Mouse (Mus musculus): Measurements from ENCODE around the gene Abcc1. TPM values are rescaled to one million over a fixed set of nuclear protein-coding genes. Genes with fewer than 3 reads are reported as not detected.

The Abcc1 gene
- total RNA-seq (2021) = 10 to 100 TPM; 18.1 to 19.2 TPM

DNA sequence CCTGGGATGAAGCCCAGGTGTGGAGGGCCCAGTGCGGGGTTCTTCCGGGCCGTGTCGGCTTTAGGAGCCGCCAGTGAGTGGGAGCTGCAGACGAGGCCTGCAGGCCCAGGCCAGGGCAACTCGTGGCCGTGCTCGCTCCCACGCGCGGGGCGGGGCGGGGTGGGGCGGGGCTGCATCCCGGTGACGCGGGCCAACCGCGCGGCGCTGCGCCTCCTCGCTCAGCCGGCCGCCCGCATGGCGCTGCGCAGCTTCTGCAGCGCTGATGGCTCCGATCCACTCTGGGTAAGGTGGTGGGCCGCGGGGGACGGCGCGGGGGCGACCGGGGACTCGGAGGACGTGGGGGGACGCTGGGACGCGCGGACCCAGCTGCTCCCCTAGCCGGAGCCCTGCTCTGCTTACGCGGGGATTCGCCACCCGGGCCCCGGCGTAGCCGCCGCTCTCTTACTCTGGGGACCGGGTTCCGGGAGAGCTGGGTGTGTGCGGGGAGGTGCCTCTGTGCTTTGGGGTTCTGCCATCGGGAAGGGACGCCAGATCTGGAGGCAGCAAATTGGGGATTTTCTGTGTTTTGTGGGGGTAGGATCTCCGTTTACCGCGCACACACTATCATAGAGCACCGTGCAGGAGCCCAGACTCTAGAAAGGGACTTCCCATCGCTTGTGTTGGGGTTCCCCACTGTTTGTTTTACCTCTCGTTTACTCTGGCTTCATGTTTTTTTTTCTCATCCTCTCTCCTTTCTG lies at the start of gene Abcc1:
Gene Abcc1, plus strand, starts transcription at position 197 of the 737 bp plus-strand sequence.
- intact Hi-C loops (cut with DNase I) = no loop called here
- peak; percentile 80 for DNase-seq

GRCm38 (mm10) chr16:14312914-14313313 lies 48.4 kb upstream of the Abcc1 start:
- no peak for DNase-seq
- intact Hi-C loops (cut with DNase I) = no loop called here

- intact Hi-C loops (cut with DNase I) = no loop called here
- DNase-seq = peak; percentile 99
Observed at GRCm38 (mm10) chr16:14316884-14317876, 44.2 kb upstream of the Abcc1 start, which contains the start of gene Fopnl. TSS of gene Fopnl (minus strand) at chr16:14317405.

DNA sequence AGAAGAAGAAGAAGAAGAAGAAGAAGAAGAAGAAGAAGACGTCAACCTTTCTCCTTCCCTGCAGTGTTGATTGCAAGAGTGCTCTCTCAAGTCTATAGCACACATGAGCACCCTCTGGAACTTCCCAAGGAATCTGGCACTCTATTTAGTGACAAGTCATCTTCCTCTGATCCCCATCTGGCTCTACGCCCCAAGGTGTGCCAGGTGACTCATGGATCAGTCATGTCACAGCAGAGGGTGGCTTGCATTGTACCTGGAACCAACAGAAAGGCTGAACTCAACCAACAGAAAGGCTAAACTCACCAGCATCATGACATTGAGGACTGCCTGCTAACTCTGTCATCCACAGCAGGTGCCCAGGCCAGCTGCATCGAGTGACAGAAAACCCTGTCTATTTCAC lies 41.7 kb upstream of the Abcc1 start:
- DNase-seq = no peak
- intact Hi-C loops (cut with DNase I) = no loop called here

DNA sequence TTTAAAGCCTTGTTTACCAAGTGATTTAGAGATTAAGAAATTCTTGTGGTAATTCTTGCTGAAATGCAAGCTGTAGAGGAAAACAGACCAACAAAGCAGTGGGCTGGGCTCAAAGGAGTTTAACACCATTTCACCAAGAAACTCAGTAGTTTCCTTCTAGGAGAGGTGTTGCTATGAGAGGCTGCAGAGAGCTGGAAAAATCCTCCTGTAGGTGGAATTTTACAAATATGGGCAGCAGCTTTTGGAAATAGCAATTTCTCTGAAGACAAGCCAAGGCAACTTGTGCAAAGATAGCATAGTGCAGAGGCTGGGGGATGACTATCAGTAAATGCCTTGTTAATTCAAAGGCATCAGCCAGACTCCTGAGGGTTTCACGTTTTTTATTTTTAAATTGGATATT lies 40.9 kb upstream of the Abcc1 start:
- DNase-seq = no peak
- intact Hi-C loops (cut with DNase I) = no loop called here

- intact Hi-C loops (cut with DNase I) = no loop called here
- no peak for DNase-seq
Observed at GRCm38 (mm10) chr16:14328156-14328555, 33.2 kb upstream of the Abcc1 start.

GRCm38 (mm10) chr16:14344967-14345366 lies 16.4 kb upstream of the Abcc1 start:
- intact Hi-C loops (cut with DNase I) = no loop called here
- no peak for DNase-seq

DNA sequence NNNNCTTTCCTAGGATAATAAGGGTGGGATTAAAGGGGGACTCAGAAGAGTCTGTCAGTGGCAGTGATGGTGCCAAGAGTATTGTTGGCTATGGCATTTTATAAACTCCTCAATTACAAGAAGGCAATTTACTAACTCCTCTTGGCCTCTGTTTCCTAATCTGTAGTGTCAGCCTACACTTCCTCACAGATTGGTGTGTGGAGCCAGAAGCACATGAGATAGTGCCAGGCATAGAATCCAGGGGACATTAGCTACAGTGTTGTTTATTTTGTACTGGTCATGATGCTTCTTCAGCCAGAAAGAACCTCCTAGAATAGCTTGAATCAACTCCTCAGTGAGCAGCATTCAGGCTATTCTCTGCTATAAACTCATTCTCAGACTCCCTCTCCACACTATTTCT lies 9.8 kb upstream of the Abcc1 start:
- DNase-seq = no peak
- intact Hi-C loops (cut with DNase I) = no loop called here

- DNase-seq = no peak
- intact Hi-C loops (cut with DNase I) = no loop called here
Observed at GRCm38 (mm10) chr16:14352234-14352633, 9.1 kb upstream of the Abcc1 start.

DNA sequence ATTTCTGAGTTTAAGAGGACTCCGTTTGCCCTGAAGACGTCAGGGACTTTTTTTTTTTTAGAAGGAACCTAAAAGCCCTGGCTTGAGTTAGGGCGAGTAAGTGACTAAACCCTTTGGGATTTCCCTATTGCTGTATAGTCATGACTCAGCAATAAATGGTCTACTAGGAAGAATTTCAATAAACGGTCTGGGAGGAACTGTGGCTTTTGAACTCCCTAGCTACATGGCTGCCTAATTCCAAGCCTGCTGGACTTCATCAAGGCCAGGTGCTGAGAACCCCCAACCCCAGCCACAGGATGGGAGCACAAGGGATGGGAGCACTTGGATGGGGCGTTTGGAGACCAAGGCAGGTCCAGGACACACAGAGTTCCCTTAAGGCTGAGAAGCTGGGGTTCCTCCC lies 8.7 kb upstream of the Abcc1 start:
- intact Hi-C loops (cut with DNase I) = no loop called here
- DNase-seq = no peak

DNA sequence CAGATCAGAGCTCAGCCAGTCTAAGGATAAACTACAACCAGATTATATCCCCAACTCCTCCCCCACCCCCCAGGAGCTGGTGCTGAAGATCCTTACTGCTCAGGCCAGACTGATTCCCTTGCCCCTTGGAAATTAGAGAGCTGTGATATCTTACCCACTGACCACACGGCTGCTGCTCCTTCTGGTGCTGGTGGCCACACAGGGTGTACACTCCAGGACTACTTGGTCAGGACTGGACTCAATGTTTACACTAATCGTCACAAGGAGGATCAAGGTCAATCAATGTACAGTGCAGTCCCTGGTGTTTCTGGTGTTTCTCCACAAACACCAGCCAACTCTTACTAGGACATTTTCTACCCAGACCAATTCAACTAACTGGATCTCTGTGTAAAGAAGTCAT lies 3.5 kb upstream of the Abcc1 start:
- intact Hi-C loops (cut with DNase I) = no loop called here
- no peak for DNase-seq

DNA sequence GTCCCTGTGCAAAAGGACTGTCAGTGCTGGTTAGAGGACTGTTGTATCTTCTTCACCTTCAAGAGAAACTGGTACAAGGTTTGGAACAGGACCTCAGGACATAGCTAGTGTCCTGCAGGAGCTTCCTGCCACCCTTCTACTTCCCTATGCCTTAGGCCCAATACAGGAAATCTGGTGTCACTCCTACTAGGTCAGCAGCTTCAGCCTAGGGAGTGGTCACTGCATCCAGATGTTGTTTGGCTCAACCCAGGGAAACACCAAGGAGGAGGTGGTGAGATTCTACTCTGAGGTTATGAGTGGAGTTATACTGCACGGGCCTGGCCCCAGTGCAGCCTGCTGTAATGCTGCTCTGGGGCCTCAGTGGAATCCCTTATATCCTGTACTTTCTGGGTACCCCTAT lies 2.8 kb upstream of the Abcc1 start:
- intact Hi-C loops (cut with DNase I) = no loop called here
- DNase-seq = no peak

- intact Hi-C loops (cut with DNase I) = no loop called here
- DNase-seq = no peak
Observed at GRCm38 (mm10) chr16:14360931-14361330, 427 bp upstream of the Abcc1 start.

DNA sequence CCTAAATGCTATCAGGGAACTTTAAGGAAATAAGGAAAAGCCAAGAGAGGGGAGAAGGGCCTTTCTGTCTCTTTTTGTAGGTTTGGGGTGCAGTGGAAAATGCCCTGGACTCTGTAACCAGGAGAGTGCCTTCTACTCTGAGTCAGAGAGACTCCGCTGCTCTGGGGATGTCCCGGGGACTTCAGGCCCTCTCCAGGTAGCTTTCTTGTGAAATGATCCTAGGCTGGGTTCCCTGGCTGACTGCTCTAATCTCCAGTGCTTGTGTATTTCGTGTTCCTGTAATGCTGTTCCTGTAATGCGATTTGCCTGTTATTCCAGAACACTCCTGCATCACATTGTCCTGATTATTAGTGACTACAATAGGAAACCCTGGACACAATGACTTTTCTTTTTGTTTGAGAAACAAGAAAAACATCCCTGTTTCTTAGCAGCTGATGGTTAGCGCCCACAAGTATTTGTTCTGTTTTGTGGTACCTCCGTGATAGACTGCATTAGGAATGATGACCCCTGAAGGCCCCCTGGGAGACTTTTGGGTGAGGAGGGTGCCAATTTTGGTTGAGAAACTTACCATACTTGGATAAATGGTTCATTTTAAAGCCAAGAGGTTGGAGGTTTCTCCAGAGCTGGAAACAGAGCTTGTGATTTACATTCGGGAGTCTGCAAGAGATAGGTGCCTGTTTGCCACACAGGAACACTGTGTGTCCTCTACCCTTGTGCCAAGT lies 902 bp downstream of the Abcc1 start:
- no peak for DNase-seq
- intact Hi-C loops (cut with DNase I) = no loop called here

GRCm38 (mm10) chr16:14363496-14363895 lies 2.1 kb downstream of the Abcc1 start:
- DNase-seq = no peak
- intact Hi-C loops (cut with DNase I) = no loop called here

- intact Hi-C loops (cut with DNase I) = no loop called here
- DNase-seq = no peak
Observed at GRCm38 (mm10) chr16:14364066-14364465, 2.7 kb downstream of the Abcc1 start.

- intact Hi-C loops (cut with DNase I) = no loop called here
Observed at GRCm38 (mm10) chr16:14365457-14365856, 4.1 kb downstream of the Abcc1 start.

GRCm38 (mm10) chr16:14366017-14366416 lies 4.7 kb downstream of the Abcc1 start:
- no peak for DNase-seq
- intact Hi-C loops (cut with DNase I) = no loop called here

More at GRCm38 (mm10) chr16:14365457-14365856, 4.1 kb downstream of the Abcc1 start:
- DNase-seq = no peak

- peak; percentile 21 for DNase-seq
- intact Hi-C loops (cut with DNase I) = no loop called here
Observed at GRCm38 (mm10) chr16:14371367-14371766, 10.0 kb downstream of the Abcc1 start.

GRCm38 (mm10) chr16:14372382-14372781 lies 11.0 kb downstream of the Abcc1 start:
- intact Hi-C loops (cut with DNase I) = no loop called here
- DNase-seq = no peak

DNA sequence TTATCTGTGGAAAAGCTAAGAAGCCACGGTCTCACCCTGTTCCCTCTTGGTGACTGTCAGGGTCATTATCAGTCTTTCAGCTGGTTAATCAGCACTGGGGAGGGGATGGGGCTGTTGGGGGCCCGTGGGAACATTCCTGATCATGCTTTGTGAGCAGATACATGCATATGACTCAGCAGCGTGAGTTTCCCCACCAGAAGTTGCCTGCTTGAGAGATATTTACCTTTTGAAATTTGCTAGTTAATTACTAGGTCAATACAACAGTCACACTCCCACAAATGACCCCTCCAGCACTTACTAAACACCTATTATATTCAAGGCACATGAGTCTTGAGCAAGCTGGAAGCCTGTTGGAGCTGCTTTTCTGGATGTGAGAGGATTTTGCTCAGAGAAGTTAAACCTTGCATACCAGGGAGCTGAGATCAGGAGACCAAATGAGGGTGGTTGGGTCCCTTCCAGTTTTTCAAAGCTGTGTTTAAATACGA lies 11.5 kb downstream of the Abcc1 start:
- intact Hi-C loops (cut with DNase I) = no loop called here
- DNase-seq = no peak
